Mouse (Mus musculus): Measurements from ENCODE around the gene Cradd.

GRCm38 (mm10) chr10:95255018-95255680 lies 68.8 kb downstream of the Cradd start:
- TF ChIP-seq CTCF (IDR thresholded peaks at IDR 0.05; ENCODE audit: control insufficient read depth, insufficient read depth, insufficient replicate concordance, low read depth, low read length): no peak
- no peak for TF ChIP-seq POLR2A (IDR thresholded peaks at IDR 0.05; ENCODE audit: control insufficient read depth, low read depth, low read length)

Measured in testis, adult 2 months (tissue).